Mouse (Mus musculus) cerebellum, adult 11-12 months (tissue): ENCODE results near the gene Ptgfrn.

ENCODE experiments used
- DNase-seq: peaks from one replicate; pipeline ENCODE4 v3.0.0; 2022

The Ptgfrn gene

DNA sequence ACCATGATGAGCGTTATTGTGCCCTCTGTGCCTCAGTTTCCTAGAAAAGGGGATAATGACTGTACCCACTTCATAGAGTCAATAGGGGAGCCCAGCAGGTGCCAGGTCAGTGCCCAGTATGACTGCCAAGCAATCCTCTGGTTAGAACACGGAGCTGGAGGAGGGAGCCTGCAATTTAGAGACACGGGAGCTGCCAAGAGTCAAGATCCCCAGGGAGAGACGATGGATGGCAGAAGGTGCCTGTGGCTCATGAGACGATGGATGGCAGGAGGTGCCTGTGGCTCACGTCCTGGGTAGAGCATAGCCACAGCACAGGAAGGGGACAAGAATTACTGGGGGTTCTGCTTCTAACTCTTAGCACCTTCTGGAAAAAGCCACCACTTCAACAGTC lies 32.4 kb downstream of the Ptgfrn start:
- DNase-seq, result no peak

DNA sequence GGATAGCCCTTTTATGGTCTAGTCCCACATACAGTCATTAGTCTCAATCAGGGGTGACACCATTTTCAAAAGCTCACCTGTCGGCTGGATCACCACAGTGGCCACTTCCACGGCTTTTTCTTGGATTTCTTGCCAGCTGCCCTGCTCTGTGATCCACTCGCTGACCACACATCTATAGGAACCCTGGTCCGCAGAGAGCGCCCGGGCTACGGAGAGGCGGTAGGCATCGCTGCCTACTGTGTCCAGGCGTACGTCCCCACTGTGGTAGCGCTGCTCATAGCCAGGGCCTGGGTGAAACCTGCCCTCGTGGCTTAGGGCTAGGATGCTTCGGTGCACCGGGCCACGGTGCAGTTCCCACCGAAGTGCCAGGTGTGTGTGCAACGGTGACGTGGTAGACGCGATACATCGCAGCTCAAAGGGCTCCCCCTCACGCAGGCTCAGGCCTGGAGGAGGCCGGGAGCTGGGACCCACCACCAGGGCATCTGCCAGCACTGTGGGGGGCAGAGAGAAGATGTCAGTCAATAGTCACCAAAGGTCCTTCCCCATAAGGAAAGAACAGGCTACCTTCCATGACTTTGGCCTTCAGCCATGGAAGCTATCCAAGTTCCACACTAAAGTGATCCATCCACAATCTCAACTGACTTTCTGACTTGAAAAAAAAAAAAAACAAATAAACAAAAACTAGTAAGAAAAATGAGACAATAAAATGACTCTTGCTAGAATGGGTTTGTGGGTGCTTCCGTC lies 32.9 kb downstream of the Ptgfrn start:
- DNase-seq, result peak; percentile 11

DNA sequence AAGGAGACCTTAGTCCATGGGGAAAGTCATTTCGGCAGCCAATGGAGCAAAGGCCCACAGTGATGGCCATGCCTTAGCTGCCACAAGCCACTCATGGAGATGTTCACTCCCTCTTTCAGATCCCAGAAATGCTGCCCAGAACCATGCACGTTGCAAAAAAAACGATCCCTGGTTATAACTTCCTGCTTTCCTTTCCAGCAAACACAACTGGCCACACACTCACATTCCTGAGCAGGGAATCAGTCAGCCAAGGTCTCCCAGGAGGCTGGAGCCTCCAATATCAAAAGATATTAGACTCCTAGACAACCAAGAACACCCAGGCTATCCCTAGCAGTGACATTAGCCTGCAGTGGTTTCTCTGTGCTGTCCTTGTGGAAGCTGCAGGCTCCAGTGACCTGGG lies 34.2 kb downstream of the Ptgfrn start:
- no peak for DNase-seq

DNA sequence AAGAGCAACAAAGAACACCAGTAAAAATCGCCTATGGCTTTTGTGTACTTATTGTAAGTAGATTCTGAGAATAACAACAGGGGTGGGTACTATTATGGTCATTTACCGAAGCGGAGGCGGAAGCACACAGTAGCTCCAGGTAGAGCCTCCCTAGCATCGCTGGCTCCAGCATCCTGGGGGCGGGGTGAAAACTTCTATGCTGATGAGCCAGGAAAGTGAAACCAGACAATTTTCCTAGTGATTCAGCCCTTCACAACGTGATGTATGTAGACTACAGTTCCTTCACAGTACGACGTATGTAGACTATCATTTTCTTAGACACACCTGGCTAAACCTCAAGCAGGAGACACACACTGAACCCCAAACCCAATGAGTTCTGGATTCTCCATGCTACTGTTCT lies 36.7 kb downstream of the Ptgfrn start:
- no peak for DNase-seq

DNA sequence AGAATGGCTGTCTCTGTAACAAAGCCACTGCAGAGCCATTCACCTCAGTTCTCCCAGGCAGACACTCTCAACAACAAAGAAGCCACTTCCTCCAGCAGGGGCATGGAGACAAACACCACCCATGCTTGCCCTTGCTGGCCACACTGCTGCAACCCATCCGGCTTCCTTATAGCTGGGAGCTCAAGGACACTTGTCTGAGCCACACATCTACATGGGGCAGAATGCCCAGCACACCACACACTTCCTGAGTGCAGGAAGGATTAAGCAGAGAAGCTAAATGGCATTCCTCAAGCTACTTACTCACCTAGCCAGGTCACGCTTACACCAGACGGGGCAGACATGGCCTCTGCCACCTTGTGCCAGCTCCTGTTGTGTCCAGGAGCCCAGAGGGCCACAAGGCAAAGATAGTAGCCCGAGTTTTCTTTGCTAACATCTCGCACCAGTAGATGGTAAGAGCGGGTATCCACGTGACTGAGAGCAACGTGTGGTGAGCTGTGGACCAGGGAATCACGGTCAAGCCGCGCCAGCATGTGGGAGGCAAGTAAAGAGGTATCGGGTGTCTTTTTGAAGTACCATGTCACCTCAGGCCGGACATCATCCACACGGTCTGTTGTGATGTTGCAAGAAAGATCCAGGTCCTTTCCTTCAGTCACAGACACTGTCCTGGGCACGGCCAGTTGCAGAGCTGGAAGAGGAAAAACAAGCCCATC lies 37.4 kb downstream of the Ptgfrn start:
- no peak for DNase-seq

DNA sequence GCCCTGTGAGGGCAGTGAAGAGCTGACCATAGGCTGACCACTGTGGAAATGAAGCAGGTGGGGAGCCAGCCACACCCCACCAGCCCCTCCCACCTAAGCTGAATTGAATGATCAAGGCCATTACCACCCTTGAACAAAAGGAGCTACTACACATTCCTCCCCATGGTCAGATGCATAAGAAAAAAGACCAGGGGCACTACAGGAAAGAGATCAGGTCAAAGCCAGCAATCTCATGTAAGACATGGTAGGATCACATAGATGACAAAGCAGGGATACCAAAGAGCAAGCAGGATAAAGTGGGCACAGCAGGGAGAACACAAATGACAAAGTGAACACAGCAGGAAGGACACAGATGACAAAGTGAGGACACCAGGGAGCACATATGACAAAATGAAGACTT lies 38.5 kb downstream of the Ptgfrn start:
- DNase-seq, result no peak

DNA sequence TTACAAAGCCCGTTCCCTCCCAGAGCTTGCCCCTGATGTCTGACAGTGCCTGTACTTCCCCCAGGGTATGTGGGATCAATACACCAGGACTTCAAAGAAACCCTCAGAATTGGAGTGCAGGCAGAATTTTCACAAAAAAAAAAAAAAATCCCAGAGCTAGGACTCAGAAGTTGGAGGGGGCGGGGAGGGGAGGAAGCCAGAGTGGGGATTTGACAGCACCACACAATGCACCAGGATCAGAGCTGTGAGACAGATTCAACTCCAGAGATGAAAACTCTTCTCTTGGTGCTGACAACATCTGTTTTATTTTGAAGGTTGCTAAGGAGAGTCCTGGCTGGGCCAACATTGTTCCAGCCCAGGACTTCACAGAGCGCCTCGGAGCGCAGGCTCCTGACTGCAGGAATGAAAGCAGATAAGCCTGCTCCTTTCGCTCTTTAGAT lies 39.3 kb downstream of the Ptgfrn start:
- no peak for DNase-seq

DNA sequence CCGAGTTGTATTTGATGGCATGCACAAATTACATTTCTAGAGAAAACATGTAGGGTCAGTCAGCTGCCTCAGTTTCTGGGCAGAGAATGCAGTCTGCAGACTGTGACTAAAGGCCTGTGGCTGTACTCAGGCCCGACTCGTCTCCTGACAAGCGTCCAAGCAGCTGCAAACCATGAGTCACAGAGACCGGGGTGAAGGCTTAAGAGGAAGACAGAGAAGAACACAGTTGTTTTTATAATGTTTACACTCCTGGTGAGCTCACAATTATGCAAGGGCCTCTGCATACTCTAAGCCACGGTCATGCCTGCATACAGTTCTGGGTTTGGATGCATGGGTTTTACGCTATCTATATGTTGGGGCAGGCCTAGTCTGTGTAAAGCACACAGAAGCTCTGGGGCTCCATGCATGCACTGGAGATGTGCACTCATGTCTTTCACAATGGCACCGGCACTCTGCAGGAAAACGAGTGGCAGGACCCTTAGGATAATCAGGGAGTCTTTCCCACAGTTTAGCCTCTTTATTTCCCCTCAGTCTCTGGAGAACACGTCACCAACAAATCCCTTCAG lies 39.8 kb downstream of the Ptgfrn start:
- no peak for DNase-seq

DNA sequence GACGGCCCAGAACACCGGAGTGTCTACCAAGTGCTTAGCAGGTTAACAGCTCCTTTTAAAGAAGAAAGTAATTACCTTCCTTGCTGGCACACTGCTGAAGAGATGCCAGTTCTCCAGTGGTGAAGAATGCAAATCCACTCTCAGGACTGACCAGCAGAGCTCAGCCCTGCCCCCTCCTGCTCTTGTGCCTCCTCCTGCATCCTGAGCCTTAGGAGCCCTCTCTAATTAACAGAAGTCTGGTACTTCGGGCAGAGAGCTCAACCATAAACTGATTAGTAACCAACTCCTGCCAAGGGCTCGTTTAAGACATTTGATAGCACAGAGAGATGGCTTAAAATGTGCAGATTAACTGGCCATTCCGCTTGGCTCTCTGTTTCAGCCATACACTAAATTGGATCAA lies 41.4 kb downstream of the Ptgfrn start:
- no peak for DNase-seq

DNA sequence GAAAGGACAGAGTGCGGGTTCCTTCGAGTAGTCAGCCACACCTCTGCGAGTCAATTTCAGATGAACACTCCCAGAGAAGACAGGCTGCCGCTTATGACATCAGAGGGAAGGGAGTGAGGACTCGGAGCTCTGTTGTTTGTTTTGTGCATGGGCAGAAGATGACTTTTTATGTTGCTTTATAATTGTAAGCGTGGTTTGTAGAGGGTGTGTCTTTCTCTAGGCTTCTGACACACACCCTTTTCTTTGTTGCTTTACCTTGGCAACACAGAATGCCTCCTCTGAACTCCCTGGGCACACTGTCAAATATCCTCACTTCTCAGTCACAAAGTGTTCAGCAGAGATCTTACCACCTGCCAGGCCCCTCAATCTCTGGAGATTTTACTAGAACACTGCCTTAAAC lies 43.9 kb downstream of the Ptgfrn start:
- no peak for DNase-seq

DNA sequence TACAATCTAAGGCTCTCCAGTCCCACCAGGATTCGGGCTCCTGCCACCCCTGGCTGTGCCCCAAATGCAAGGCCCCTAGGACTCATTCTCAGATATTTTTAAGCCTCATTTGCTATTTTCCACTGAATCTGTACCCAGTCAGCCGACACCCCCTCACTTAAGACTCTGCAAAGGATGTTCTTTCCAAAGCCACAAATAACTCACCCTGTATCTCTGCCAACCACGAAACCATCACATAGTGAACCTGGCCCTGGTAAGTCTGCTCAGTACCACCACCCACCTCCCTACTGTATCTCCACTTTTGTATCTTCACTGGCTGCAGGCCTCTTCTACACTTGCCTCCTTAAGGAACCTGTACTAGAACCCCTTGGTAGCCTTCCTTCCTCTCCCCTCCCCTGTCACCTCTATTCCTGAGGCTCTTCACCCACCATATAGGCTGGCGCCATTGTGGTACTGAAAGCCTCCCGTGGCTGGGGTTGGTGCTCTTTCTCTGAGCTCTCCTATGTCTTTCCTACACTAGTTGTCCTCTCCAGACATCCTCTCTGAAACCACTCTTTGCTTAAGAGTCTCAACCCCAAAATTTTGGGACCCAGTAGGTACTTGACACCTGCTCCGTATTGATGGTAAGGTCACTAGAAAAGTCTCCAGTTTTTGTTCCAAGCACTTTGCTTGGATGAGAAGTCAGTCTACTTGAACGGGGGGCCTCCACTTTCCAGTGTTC lies 48.1 kb downstream of the Ptgfrn start:
- DNase-seq, result no peak

DNA sequence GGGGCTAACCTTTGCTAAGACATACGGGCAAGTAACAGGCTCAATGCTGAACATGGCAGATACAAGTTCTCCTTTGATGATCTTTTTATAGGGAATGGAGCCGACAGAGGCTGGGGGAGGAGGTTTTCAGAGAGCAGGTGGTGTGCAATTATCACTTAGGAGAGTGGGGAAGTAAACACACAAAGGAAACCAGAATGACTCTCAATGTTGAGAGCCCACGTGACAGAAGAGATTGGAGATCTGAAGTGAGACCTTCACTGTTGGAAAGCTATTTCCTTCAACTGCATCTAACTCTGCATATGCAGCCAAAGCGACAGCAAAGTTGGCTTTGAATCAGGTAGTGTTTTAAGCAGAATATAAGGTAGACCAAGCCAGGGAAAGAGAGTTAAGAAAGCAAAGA lies 50.9 kb downstream of the Ptgfrn start:
- DNase-seq, result no peak

DNA sequence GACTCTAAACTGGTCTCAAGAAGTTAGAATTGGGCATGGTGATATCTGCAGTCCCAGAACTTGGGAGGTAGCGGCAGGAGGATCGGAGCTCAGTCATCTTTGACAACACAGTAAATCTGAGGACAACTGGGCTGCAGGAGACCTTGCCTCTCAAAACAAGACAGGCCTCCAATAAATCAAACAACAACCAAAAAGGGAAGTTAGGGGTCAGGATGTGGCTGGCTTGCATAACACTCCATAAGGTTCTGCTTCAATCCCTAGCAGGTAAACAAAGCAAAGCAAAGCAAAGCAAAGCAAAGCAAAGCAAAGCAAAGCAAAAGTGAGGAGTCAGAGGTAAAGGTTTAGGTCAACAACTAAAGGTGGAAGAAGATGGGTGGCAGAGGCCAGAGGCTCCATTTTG lies 51.9 kb downstream of the Ptgfrn start:
- DNase-seq, result no peak

DNA sequence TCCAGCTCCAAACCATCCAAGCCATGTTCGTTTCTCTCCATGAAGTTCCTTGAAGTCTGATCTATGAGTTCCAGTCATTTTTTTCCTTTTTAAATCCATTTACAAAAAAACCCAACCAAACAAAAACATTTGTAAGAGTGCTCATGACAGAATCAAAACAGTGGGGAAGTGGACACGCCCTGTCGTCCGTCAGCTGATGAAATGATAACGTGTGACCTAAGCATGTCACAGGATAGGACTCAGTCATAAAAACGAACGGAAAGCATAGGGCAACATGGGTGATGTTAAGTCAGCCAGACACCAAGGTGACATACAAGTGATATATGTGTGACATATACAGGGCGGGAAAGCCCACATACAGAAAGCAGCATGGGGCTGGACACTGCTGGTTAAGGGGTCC lies 54.9 kb downstream of the Ptgfrn start:
- no peak for DNase-seq

DNA sequence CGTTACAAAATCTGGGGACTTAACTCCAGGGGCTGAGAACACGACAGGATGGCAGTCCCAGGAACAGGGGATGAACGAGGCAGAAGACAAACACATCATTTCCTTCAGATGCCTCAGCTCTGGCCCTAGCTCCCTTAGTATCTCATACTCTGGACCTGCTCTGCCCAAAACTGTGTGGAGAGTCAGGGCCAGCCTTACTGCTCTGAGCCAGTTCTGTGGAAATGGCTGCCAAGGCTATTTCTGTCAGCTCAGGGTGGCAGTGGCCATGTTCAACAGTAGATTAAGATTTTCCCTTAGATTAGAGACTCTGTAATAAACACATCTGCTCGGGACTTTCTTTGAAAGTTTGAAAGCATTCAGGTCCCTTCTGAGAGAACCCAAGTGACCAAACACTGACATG lies 58.5 kb downstream of the Ptgfrn start:
- DNase-seq, result no peak

DNA sequence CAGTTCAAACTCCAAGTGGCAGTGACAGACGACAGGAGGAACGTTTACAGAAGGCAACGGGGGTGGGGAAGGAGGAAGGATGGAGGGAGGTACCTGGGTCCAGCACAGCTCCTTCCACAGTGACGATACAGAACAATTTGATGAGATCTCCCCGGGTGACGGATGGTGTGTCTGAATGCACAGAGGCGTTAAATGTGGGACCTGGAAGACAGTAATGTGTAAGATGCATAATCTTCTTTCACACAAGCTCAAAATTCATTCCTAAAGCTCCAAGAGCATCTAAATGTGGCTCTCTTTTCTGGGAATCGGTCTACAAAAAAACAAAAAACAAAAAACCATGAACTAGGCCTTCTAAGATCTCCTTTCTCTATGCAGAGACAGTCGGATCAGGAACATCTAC lies 60.1 kb downstream of the Ptgfrn start:
- no peak for DNase-seq

DNA sequence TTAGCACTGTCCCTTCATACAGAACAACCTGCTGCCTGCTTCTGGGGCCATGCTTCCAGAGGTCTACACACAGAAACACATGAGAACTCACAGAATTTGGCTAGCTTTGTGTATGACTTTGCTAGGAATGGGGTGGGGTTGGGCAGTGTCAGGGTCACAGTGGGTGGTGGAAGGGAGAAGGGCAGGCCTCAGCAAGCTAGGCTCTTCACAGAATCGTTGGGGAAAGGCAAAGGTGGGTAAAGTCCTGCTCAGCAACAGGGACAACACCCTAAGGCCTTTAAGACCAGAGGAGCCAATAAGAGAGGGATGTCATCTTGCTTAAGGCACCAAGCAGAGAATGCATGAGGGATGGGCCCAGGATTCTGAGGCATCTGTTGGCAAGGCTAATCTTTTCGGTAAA lies 61.3 kb downstream of the Ptgfrn start:
- DNase-seq, result no peak

DNA sequence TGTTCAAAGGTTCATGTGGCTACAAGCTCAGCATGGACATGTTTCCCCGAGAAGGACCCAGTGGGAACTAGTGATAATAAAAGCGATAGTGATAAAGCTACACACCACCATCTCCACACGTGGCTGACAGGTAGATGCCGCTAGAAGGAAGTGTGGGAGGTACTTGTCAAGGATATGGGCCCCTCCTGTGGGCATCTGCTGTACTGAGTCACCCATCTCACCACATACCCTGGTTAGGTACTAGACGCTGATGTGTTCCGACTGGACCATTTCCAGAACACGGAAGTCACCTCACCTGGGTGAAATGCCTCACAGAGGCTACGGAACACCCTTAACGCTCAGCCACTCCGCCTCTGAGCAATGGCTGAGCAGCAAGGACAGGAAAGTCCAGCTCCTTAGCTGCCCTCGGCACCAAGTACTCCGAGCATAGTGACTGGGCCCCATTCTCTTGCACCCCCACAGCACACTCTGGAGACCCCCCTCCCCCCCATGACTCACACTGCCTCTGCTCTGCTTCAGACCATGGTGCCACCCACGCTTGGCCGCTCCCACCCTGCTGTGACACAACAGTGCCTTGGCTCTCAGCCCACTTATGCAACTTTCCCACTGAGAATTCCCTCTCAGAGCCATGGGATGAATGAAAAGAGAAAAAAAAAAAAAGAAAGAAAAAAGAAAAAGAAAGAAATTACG lies 62.3 kb downstream of the Ptgfrn start:
- peak; percentile 8 for DNase-seq

DNA sequence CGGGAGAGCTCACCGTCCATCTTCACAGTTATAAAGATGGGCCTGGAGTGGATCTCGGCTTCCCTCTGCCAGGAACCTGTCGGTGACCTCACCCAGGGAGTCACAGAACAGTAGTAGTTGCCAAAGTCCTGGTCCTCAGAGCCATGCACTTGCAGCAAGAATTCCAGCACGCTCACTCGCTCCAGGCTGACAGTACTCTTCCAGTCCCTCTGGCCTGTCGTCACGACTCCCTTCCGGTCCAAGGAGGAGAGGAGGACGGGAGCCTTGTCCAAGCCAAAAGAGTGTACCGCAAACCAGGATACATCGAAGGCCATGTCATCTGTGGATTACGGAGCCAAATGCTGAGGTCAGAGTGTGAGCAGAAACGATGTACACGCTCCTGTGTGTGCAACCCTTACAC lies 64.6 kb downstream of the Ptgfrn start:
- DNase-seq, result no peak

DNA sequence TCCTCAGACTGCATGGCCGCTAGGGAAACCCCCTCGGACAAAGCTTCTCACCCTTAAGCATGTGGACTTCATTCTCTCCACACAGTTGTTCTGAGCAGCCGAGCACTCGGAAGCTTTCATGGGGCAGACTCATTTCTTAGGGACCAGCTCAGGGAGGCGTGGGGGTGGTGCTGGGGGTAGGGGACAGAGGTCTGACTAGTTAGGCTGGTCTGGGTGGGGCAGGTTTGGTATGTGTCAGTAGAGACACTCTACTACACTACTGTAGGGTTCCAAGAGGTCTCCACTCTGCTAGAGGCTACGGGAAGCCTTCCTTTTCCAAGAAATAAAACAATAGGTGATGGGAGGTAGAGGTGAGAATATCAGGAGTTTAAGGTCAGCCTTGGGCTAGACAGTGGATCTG lies 65.4 kb downstream of the Ptgfrn start:
- no peak for DNase-seq

DNA sequence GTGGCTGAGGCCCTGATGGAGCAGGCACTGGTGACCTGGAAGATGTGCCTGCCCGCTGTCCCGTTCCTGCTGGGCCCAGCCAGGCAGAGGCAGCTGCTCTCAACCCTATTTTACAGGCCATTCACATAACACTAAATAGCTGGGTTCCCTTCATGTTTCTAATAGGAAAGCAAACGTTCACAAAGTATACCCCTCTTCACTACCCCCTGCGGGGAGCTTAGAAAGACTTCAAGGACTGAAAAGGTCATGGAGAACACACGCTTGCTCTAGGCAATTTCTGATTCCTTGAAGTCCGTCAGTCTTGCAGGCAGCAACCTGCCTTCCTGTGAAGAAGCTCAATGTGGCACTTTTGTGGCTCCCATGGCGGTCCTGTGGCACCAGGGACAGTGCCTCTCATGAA lies 68.1 kb downstream of the Ptgfrn start:
- DNase-seq, result no peak

DNA sequence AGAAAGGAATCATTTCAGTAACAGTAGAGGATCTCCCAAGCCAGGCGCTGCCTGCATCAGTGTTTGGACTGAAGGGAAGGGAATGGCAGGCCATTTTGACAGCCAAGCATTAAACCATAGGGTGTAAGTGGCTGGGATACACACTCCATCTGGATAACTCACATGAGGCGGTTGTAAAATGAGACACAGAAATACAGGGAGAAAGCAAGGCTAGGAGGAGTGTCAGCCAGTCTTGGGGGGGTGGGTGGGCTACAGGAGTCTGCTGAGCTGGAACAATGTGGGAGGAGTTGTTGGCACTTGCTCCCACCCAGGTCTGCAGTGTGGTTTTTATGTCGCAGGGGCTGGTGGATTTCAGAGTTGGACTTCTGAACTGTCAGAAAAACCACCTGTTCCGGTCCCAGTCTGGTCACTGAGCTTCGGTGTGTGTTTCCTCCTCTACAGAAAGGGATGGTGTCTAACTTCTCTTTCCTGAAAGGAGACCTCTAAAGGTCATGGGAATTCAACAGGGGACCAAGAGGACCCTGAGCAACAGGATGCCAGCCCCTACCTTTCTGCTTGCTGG lies 72.0 kb downstream of the Ptgfrn start:
- DNase-seq, result no peak

DNA sequence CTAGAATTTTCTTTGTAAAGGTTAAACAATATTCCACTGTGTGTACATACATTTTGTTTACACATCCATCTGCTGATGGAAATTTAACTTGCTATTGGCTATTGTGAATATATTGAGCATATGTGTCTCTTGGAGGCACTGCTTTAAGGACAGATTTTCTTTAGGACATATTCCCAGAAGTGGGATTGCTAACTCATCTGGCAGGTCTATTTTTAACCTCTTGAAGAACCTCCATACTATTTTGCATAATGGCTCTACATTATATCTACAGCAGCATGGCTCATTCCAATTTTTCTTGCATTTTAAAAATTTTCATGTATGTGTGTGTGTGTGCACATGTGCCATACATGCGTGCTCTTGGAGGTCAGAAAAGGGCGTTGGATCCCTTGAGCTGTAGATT lies 74.1 kb downstream of the Ptgfrn start:
- no peak for DNase-seq
